In the genomic region with DNA sequence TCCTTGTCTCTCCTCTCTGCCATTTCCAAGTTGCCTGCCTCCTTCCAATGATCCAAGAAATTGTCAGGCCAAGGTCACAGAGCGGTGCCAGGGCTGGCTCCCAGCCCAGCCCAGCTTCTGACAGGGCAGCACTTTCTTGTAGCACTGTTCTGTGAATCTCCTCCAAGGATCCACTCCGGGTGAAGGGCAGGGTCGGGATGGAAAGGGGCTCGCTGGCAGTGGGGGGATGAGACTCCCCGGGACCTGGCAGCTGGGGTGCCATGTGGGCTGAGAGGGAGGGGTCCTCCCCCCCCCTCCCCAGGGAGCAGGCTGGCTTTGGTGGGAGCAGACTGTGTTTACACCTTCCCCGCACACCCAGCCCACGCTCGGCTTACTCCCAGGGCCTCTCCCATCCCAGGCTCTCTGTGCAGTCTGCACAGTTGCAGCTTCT, we compare ENCODE assay signal across 8 mouse cellular contexts. TPM values are rescaled to one million over a fixed set of nuclear protein-coding genes. Genes with fewer than 3 reads are reported as not detected.
DNase-seq lines count a peak whose midpoint lies in the region; ATAC-seq lines count a peak whose summit lies in the region.

No protein-coding gene starts in this region.

- H3K4me2 ChIP-seq in neural tube, embryonic 11.5 days (ENCODE audit: low read depth) = no peak overlapping the region
- H3K4me2 ChIP-seq in kidney, embryonic 15.5 days = 0 out of 2 replicates have a peak overlapping the region, but pooled peaks have one; percentile 30

- peak; percentile 67 for DNase-seq in cerebellum, adult 11-12 months
- DNase-seq in cerebellum, adult 8-10 months = no peak
- no peak for DNase-seq in neural tube, embryonic 11.5 days (ENCODE audit: low spot score)
- DNase-seq in neural tube, embryonic 10.5 days (ENCODE audit: extremely low spot score, low spot score) = no peak
- DNase-seq in right cerebral cortex, postnatal 10 days (ENCODE audit: low spot score in 2 of 2) = peak; percentile 75 to 76
- no peak for DNase-seq in embryo, embryonic 11 days
- no peak for DNase-seq in spleen, adult 18-20 months

- peak overlapping the region; percentile 42 for H3K9ac ChIP-seq in neural tube, embryonic 11.5 days (ENCODE audit: low read length)
- peak overlapping the region; percentile 17; the same call in 1 of the 2 replicates for H3K9ac ChIP-seq in kidney, embryonic 15.5 days

- peaks cover 29% of the 10 kb centered on the region for H3K4me1 ChIP-seq in neural tube, embryonic 11.5 days (ENCODE audit: control insufficient read depth, insufficient read depth, low read length)
- peaks cover 70% of the 10 kb centered on the region for H3K4me1 ChIP-seq in kidney, embryonic 15.5 days

- H3K36me3 ChIP-seq in neural tube, embryonic 11.5 days (ENCODE audit: control insufficient read depth, insufficient read depth, low read length) = no peaks in the 10 kb centered on the region
- no peaks in the 10 kb centered on the region for H3K36me3 ChIP-seq in kidney, embryonic 15.5 days

- ATAC-seq in neural tube, embryonic 11.5 days (ENCODE audit: insufficient read depth, low FRiP score, low TSS enrichment) = no peak
- no peak for ATAC-seq in kidney, embryonic 15.5 days (replicated peaks; ENCODE audit: low FRiP score)

- H3K9me3 ChIP-seq in neural tube, embryonic 11.5 days (ENCODE audit: control insufficient read depth, low read length) = no peaks in the 10 kb centered on the region
- no peaks in the 10 kb centered on the region for H3K9me3 ChIP-seq in kidney, embryonic 15.5 days (replicated peaks)

- H3K4me3 ChIP-seq in neural tube, embryonic 11.5 days (ENCODE audit: low read depth, low read length) = no peak overlapping the region
- H3K4me3 ChIP-seq in kidney, embryonic 15.5 days (replicated peaks) = no peak overlapping the region

- peak overlapping the region; percentile 68 for H3K27ac ChIP-seq in neural tube, embryonic 11.5 days (ENCODE audit: low read depth, low read length)
- peak overlapping the region; percentile 15; the same call in 1 of the 2 replicates for H3K27ac ChIP-seq in kidney, embryonic 15.5 days

- H3K27me3 ChIP-seq in neural tube, embryonic 11.5 days (ENCODE audit: control insufficient read depth, insufficient read depth, low read length) = peaks cover 3% of the 10 kb centered on the region; the same call in 1 of the 2 replicates
- H3K27me3 ChIP-seq in kidney, embryonic 15.5 days = peaks cover 22% of the 10 kb centered on the region

- WGBS in neural tube, embryonic 11.5 days = 69% methylated on average over 8 of the region's 8 CpGs
- WGBS in kidney, embryonic 15.5 days = 44% methylated on average over 8 of the region's 8 CpGs

RNA-seq across cellular contexts. Expression of gene Cygb, which starts 7.8 kb away (rescaled TPM):
- 2.3 and 3.0 TPM in 2 replicates for polyA plus RNA-seq in neural tube, embryonic 11.5 days (2014; fragmentation: Nextera tagmentation; extraction: Ambion mirVana)
- 13.7 and 16.0 TPM in 2 replicates for polyA plus RNA-seq in kidney, embryonic 15.5 days (2015; fragmentation: Nextera tagmentation; extraction: Ambion mirVana)

RNA-seq across cellular contexts. Expression of gene Prcd, which starts 8.6 kb away (rescaled TPM):
- polyA plus RNA-seq in neural tube, embryonic 11.5 days (2014; fragmentation: Nextera tagmentation; extraction: Ambion mirVana) = 0.37 and 0.53 TPM in 2 replicates
- 1.1 and 1.6 TPM in 2 replicates for polyA plus RNA-seq in kidney, embryonic 15.5 days (2015; fragmentation: Nextera tagmentation; extraction: Ambion mirVana)

RNA-seq across cellular contexts. Expression of gene Rhbdf2, which starts 35.1 kb away (rescaled TPM):
- polyA plus RNA-seq in neural tube, embryonic 11.5 days (2014; fragmentation: Nextera tagmentation; extraction: Ambion mirVana) = 4.9 and 5.3 TPM in 2 replicates
- 9.5 and 9.8 TPM in 2 replicates for polyA plus RNA-seq in kidney, embryonic 15.5 days (2015; fragmentation: Nextera tagmentation; extraction: Ambion mirVana)

Comparison
In these comparisons a context has a peak if more than half of its experiments do, and no peak if none do; other contexts are left out.
1. DNase-seq: peak in cerebellum, adult 11-12 months (single experiment) and right cerebral cortex, postnatal 10 days (2 of 2); none in cerebellum, adult 8-10 months (single experiment), neural tube, embryonic 11.5 days (single experiment), neural tube, embryonic 10.5 days (single experiment), embryo, embryonic 11 days (single experiment) and spleen, adult 18-20 months (0 of 2).